Mouse (Mus musculus) neural tube, embryonic 10.5 days (tissue): ENCODE results near the gene Fgf12.

ENCODE experiments used
- DNase-seq: peaks from one replicate; pipeline ENCODE4 v3.0.0-alpha.2; 2017; ENCODE audit warnings: low spot score; ENCODE audit errors: extremely low spot score

Fgf12 gene

DNA sequence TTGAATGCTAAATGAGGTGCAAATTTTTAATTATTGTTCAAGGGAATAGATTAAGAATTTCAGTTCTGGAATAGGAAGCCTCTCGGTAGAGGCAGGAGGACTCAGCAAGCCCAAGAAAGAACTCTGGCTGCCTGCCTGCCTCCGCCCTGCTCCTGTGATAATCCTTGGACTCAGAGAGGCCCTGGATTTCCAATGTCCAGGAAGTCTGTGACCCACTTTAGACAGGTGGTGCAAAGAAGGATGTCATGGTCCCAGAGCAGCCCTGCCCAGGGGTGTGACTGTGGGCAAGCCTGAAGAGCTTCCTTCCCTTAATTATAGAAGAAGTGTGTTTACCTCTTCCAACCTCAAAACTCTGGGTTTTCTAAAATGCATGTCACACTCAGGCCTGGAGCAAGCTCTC lies 273.8 kb downstream of the Fgf12 start:
- DNase-seq = no peak

- DNase-seq = no peak
These were observed 276.2 kb downstream of the Fgf12 start for GRCm38 (mm10) chr16:28476651-28477050.

GRCm38 (mm10) chr16:28475553-28475952 lies 277.3 kb downstream of the Fgf12 start:
- no peak for DNase-seq

DNA sequence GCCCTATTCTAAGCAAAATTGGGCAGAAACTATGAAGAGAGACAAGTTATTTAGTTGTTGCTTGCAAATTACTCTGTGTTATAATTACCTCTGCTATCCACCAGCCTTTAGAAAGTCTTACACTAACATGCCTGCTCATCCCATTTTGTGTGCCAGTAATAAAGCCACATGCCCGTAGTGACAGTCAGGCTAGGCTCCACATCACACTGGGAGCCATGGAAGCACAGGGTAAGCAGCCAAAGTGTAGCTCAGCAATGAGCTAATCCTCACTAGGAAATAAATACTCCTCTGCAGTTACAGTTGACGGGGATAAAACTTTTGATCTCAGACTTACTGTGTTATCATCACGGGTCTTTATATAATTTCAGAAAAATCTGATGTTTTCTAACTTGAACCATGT lies 298.0 kb downstream of the Fgf12 start:
- DNase-seq = no peak

- DNase-seq = no peak
These were observed 305.8 kb downstream of the Fgf12 start for GRCm38 (mm10) chr16:28447114-28447455.

GRCm38 (mm10) chr16:28446334-28447113 lies 306.3 kb downstream of the Fgf12 start:
- DNase-seq = peak; percentile 67

DNA sequence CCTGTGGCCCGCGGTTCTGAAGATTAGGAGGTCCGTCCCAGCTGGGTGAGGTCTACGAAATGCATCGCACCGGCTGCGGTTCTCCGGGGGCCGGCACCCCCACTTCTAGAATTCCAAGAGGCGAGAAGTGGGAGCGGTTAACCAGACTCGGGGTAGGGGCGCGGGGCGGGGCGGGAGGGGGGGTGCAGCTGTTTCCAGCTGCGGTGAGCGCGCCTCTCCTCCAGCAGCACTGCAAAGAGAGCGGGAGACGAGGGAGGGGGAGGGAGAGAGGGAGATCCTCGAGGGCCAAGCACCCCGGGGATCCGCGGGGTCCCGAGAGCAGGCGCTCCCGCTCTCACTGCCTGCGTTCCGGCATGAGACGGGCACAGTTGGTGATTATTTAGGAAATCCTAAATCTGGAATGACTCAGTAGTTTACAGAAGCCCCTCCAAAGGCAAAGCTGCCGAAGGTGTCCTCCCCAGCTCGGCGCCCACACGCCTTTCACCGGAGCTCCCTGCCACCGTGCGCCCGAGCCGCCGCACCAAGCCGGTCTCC lies 307.0 kb downstream of the Fgf12 start:
- peak; percentile 37 for DNase-seq

- peak; percentile 63 for DNase-seq
These were observed 307.7 kb downstream of the Fgf12 start for GRCm38 (mm10) chr16:28444993-28445799.

DNA sequence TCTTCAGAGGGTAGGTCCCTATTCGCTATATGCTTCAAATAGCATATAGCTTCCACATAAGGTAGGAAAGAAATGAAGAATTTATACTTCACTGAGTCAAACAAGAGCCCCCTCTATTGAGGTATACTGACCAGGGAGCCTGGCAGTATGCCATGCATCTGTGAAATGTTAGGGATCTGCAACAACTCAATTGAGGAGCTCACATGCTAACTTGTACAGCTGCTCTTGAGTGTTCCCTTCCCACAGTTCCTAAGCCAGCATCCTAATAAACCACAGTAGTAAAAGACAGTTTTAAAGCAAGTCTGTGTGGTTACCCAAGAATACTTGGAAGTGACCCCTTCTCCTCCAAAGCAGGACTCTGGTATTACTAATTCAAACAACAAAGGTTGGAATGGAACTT lies 331.3 kb downstream of the Fgf12 start:
- no peak for DNase-seq

GRCm38 (mm10) chr16:28419693-28420299 lies 333.1 kb downstream of the Fgf12 start:
- DNase-seq = no peak

DNA sequence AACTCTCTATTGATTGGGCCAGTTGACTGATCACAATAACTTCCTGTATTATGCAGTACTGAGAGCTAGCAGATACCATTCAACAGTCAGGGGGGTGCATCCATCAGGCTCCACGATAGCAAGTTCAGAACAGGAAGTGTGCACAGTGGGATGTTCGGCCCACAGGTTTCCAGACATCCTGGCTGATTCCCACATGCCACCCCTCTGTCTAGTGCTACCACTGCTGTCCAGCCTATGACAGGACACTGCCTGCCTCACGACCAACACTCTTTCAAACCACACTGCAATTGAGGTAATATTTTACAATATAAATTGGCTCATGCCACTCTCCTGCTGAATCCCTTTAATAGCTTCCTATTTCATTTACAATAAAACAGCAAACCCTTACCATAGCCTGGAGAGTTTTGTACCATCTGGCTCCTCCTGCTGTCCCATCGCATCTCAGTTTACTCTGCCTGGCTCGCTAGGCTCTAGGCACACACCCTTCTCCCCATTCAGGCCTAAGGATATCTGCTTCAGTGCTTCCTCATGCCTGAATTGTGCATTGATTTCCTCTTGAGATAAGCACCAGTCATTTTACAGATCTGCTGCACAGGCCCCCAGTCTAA lies 341.6 kb downstream of the Fgf12 start:
- DNase-seq = no peak

- no peak for DNase-seq
These were observed 344.6 kb downstream of the Fgf12 start for GRCm38 (mm10) chr16:28408294-28408693.

GRCm38 (mm10) chr16:28407892-28408291 lies 345.0 kb downstream of the Fgf12 start:
- DNase-seq = no peak

GRCm38 (mm10) chr16:28404156-28404555 lies 348.7 kb downstream of the Fgf12 start:
- DNase-seq = no peak

GRCm38 (mm10) chr16:28402701-28403100 lies 350.2 kb downstream of the Fgf12 start:
- DNase-seq = no peak

DNA sequence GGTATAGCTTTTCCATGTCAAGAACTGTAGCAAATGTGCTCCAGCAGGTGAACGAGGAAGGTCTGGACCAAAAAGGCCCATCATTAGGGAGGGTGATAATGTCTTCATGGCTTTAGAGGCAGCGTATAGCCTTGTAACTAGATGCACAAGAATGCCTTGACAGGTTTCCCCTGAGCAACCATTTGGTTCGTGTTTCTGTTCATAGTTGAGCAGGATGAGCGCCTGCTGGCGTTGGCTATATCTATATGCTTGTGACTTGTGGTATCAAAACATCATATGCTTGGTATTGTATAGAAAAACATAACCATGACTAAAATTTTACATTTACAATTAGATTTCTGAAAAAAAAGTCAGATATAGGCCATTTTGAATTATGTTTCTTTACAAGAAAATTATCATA lies 361.6 kb downstream of the Fgf12 start:
- no peak for DNase-seq

- no peak for DNase-seq
These were observed 363.8 kb downstream of the Fgf12 start for GRCm38 (mm10) chr16:28389114-28389513.

DNA sequence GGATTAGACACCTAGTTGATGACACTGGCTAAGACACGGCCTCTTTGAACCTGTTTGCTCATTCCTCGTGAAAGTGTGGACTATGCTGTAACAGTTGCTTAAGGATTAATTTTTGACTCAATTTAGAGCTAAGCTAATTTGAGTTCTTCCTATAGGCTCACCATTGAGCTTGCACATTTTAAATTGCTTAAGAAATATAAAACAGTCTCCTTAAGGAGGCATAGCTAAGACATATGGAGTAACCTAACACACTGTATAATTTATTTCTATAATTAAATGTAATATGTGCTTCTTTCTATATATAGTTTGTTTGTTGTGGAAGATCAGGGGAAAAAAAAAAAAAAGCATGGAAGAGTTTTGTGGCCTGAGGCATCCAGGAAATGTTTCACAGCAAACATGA lies 378.1 kb downstream of the Fgf12 start:
- DNase-seq = no peak

DNA sequence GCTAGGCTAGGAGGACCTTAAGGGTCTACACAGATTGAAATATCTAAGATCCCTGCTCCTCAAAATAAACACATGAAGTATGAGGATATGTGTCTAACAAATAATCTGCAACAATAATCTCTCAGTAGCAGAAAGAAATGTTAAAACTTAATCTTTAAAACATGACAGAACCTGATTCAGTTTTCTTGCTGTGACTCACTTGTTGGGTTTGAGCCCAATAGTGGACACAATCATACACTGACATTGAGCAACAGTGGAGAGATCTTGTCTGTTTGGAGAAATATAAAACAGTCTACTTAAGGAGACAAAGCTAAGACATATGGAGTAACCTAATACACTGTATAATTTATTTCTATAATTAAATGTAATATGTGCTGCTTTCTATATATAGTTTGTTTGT lies 379.6 kb downstream of the Fgf12 start:
- no peak for DNase-seq

- no peak for DNase-seq
These were observed 402.2 kb downstream of the Fgf12 start for GRCm38 (mm10) chr16:28350624-28351023.

GRCm38 (mm10) chr16:28345323-28345722 lies 407.5 kb downstream of the Fgf12 start:
- DNase-seq = no peak

DNA sequence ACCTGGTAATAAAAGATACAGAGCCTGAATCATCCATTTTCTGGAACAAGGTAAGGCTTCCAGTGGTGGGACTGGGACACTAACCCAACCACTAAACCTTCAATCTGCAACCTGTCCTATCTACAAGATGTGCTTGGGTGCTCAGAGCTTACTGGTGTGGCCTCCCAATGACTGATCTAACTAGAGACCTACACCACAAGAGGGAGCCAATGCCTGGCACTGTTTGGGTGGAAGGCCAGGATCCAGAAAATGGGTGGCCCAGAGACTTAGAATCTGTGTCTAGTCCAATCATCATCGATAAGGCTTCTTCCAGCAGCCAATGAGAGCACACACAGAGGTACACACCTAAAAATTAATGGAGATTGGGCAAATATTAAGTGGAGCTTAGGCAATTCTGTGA lies 414.9 kb downstream of the Fgf12 start:
- no peak for DNase-seq
